In genomic region chr6:113681271-113681670, GRCm38 (mm10) we compare ENCODE assay signal across 7 mouse cellular contexts. TPM values are rescaled to one million over a fixed set of nuclear protein-coding genes. Genes with fewer than 3 reads are reported as not detected.
DNase-seq lines count a peak whose midpoint lies in the region; ATAC-seq and TF ChIP-seq lines count a peak whose summit lies in the region.

No protein-coding gene starts in this region.

- CTCF ChIA-PET in Patski (lab: Charles Lee) = interaction anchor here (0.8 to 1.6 kb wide), 7 partner anchors 15 to 50 kb away, joined by 3 to 8 read pairs (median 4); partner anchors contain the start of gene Irak2

- H3K4me3 ChIP-seq in hindbrain, embryonic 15.5 days = no peak overlapping the region
- H3K4me3 ChIP-seq in macrophage (ENCODE audit: inconsistent target) = no peak overlapping the region
- no peak overlapping the region for H3K4me3 ChIP-seq in small intestine, adult 2 months (ENCODE audit: low read depth, low read length)

- no peak for TF ChIP-seq CTCF in Patski (IDR thresholded peaks at IDR 0.05)
- peak; percentile 91; the same call in 1 of the 2 replicates for TF ChIP-seq CTCF in small intestine, adult 2 months (IDR thresholded peaks at IDR 0.05; ENCODE audit: extremely low read depth, insufficient read length, insufficient replicate concordance, low read depth, low read length)

- peak; percentile 79 for ATAC-seq in Patski
- peak; percentile 64 for ATAC-seq in cerebellum, adult (ENCODE audit: insufficient number of reproducible peaks, low FRiP score, low TSS enrichment)
- peak; percentile 56; the same call in 1 of the 2 replicates for ATAC-seq in hindbrain, embryonic 15.5 days (ENCODE audit: low FRiP score, low read depth)

- no peak overlapping the region for H3K4me2 ChIP-seq in hindbrain, embryonic 15.5 days

- H3K27me3 ChIP-seq in Patski = no peaks in the 10 kb centered on the region
- no peaks in the 10 kb centered on the region for H3K27me3 ChIP-seq in hindbrain, embryonic 15.5 days
- H3K27me3 ChIP-seq in small intestine, adult 2 months (ENCODE audit: control insufficient read depth, insufficient read depth, low read length) = no peaks in the 10 kb centered on the region

- peaks cover 10% of the 10 kb centered on the region; the same call in 1 of the 2 replicates for H3K79me2 ChIP-seq in macrophage (ENCODE audit: inconsistent target)

- TF ChIP-seq POLR2A in small intestine, adult 2 months (IDR thresholded peaks at IDR 0.05; ENCODE audit: low read depth, low read length) = peak; percentile 14; the same call in 1 of the 2 replicates

- in situ Hi-C loops in Patski (cut with MboI; ENCODE audit: low pct_unique_long_range_greater_than_20kb) = no loop called here

- POLR2A ChIA-PET in Patski (lab: Charles Lee) = no interaction called here

- H3K4me1 ChIP-seq in hindbrain, embryonic 15.5 days (replicated peaks) = no peaks in the 10 kb centered on the region
- H3K4me1 ChIP-seq in small intestine, adult 2 months (ENCODE audit: control insufficient read depth, insufficient read depth, insufficient read length, low read length) = peaks cover 7% of the 10 kb centered on the region; the same call in 1 of the 2 replicates

- 23% methylated on average over 4 of the region's 4 CpGs for WGBS in hindbrain, embryonic 15.5 days
- 2% methylated on average over 4 of the region's 4 CpGs for WGBS in macrophage (ENCODE audit: missing documents)
- WGBS in small intestine, adult 2 months = 12% methylated on average over 4 of the region's 4 CpGs

- no peaks in the 10 kb centered on the region for H3K36me3 ChIP-seq in hindbrain, embryonic 15.5 days
- peaks cover 51% of the 10 kb centered on the region for H3K36me3 ChIP-seq in macrophage (ENCODE audit: inconsistent target)
- peaks cover 77% of the 10 kb centered on the region for H3K36me3 ChIP-seq in small intestine, adult 2 months (ENCODE audit: control insufficient read depth, insufficient read depth, low read length)

- DNase-seq in Patski (ENCODE audit: low read depth, low spot score) = no peak
- DNase-seq in frontal cortex, adult 2 months (ENCODE audit: extremely low spot score in 1 of 2, low spot score in 1 of 2) = peak; percentile 55 to 90
- peak; percentile 72 to 91 for DNase-seq in layer of hippocampus, postnatal 25 days (ENCODE audit: extremely low spot score in 1 of 2, low spot score in 1 of 2)

- no peak overlapping the region for H3K27ac ChIP-seq in hindbrain, embryonic 15.5 days (replicated peaks)
- H3K27ac ChIP-seq in macrophage = peak overlapping the region; percentile 51
- H3K27ac ChIP-seq in small intestine, adult 2 months (ENCODE audit: insufficient read depth, low read depth, low read length) = peak overlapping the region; percentile 1; the same call in 1 of the 2 replicates

- H3K9ac ChIP-seq in hindbrain, embryonic 15.5 days = no peak overlapping the region

- no peaks in the 10 kb centered on the region for H3K9me3 ChIP-seq in hindbrain, embryonic 15.5 days

RNA-seq across cellular contexts. Expression of gene Tatdn2, which starts 15.6 kb away (rescaled TPM):
- polyA plus RNA-seq in Patski (2021) = 56.3 TPM
- 29.3 and 29.9 TPM in 2 replicates for polyA plus RNA-seq in frontal cortex, adult 2 months (2012; rRNA removed)
- 0.78 and 1.5 TPM in 2 replicates for polyA plus RNA-seq in hindbrain, embryonic 15.5 days (2015; fragmentation: Nextera tagmentation; extraction: Ambion mirVana)
- 10 to 100 TPM; 56.2 to 59.4 TPM for total RNA-seq in layer of hippocampus, postnatal 25 days (2021)
- 100 to 1,000 TPM in 25 of 26 experiments, 10 to 100 TPM in 1; 60.7 to 404 (median 167) TPM for total RNA-seq in macrophage (2018; cell fraction: chromatin; rRNA removed)
- total RNA-seq in macrophage (2018; cell fraction: cytosol; rRNA removed) = 10 to 100 TPM; 34.1 to 79.6 (median 45.1) TPM
- 100 to 1,000 TPM in 14 of 26 experiments, 10 to 100 TPM in 12; 68.7 to 260 (median 106) TPM for total RNA-seq in macrophage (2018; cell fraction: nucleus; rRNA removed)
- 31.1 to 76.3 TPM (median 53.5 TPM) in 3 replicates for polyA plus RNA-seq in macrophage (2018)
- 11.3 and 16.6 TPM in 2 replicates for polyA plus RNA-seq in small intestine, adult 2 months (2012; rRNA removed)

RNA-seq across cellular contexts. Expression of gene Ghrl, which starts 38.4 kb away (rescaled TPM):
- polyA plus RNA-seq in Patski (2021) (1.5 TPM), macrophage (2018) (not detected in 3 replicates)
- polyA plus RNA-seq in frontal cortex, adult 2 months (2012; rRNA removed) = 0.23 and 0.30 TPM in 2 replicates
- polyA plus RNA-seq in hindbrain, embryonic 15.5 days (2015; fragmentation: Nextera tagmentation; extraction: Ambion mirVana) = 0.71 and 0.78 TPM in 2 replicates
- under 1 TPM in 1 of 2 experiments, not detected in 1; 0.57 TPM for total RNA-seq in layer of hippocampus, postnatal 25 days (2021)
- total RNA-seq in macrophage (2018; cell fraction: chromatin; rRNA removed) = 10 to 100 TPM in 1 of 26 experiments, 1 to 10 TPM in 1, not detected in 24; 1.4 to 12.2 TPM
- total RNA-seq in macrophage (2018; cell fraction: cytosol; rRNA removed) = not detected
- 1 to 10 TPM in 5 of 26 experiments, not detected in 21; 2.2 to 5.5 (median 3.4) TPM for total RNA-seq in macrophage (2018; cell fraction: nucleus; rRNA removed)
- polyA plus RNA-seq in small intestine, adult 2 months (2012; rRNA removed) = 14.0 and 50.2 TPM in 2 replicates

RNA-seq across cellular contexts. Expression of gene Irak2, which starts 43.0 kb away (rescaled TPM):
- polyA plus RNA-seq in Patski (2021) = 34.6 TPM
- 31.3 and 34.9 TPM in 2 replicates for polyA plus RNA-seq in frontal cortex, adult 2 months (2012; rRNA removed)
- 2.9 and 3.6 TPM in 2 replicates for polyA plus RNA-seq in hindbrain, embryonic 15.5 days (2015; fragmentation: Nextera tagmentation; extraction: Ambion mirVana)
- 10 to 100 TPM; 16.9 to 21.9 TPM for total RNA-seq in layer of hippocampus, postnatal 25 days (2021)
- 100 to 1,000 TPM; 124 to 877 (median 414) TPM for total RNA-seq in macrophage (2018; cell fraction: chromatin; rRNA removed)
- total RNA-seq in macrophage (2018; cell fraction: cytosol; rRNA removed) = 100 to 1,000 TPM in 6 of 26 experiments, 10 to 100 TPM in 20; 31.3 to 188 (median 58.0) TPM
- total RNA-seq in macrophage (2018; cell fraction: nucleus; rRNA removed) = 100 to 1,000 TPM in 23 of 26 experiments, 10 to 100 TPM in 3; 76.4 to 499 (median 338) TPM
- polyA plus RNA-seq in macrophage (2018) = 37.2 to 60.7 TPM (median 44.6 TPM) in 3 replicates
- polyA plus RNA-seq in small intestine, adult 2 months (2012; rRNA removed) = 35.4 and 97.6 TPM in 2 replicates

RNA-seq across cellular contexts. Expression of gene Vhl, which starts 57.5 kb away (rescaled TPM):
- polyA plus RNA-seq in Patski (2021) (29.5 TPM), macrophage (2018) (9.9 to 17.1 TPM (median 13.7 TPM) in 3 replicates)
- 49.0 and 51.4 TPM in 2 replicates for polyA plus RNA-seq in frontal cortex, adult 2 months (2012; rRNA removed)
- polyA plus RNA-seq in hindbrain, embryonic 15.5 days (2015; fragmentation: Nextera tagmentation; extraction: Ambion mirVana) = 71.2 and 78.7 TPM in 2 replicates
- 10 to 100 TPM; 47.3 to 52.3 TPM for total RNA-seq in layer of hippocampus, postnatal 25 days (2021)
- 10 to 100 TPM in 4 of 26 experiments, 1 to 10 TPM in 22; 2.6 to 11.8 (median 7.7) TPM for total RNA-seq in macrophage (2018; cell fraction: chromatin; rRNA removed)
- 10 to 100 TPM in 23 of 26 experiments, 1 to 10 TPM in 3; 7.6 to 18.9 (median 14.0) TPM for total RNA-seq in macrophage (2018; cell fraction: cytosol; rRNA removed)
- 10 to 100 TPM in 17 of 26 experiments, 1 to 10 TPM in 9; 4.2 to 18.9 (median 11.0) TPM for total RNA-seq in macrophage (2018; cell fraction: nucleus; rRNA removed)
- 6.0 and 7.8 TPM in 2 replicates for polyA plus RNA-seq in small intestine, adult 2 months (2012; rRNA removed)

RNA-seq across cellular contexts. Expression of gene Sec13, which starts 59.3 kb away (rescaled TPM):
- polyA plus RNA-seq in Patski (2021) (181 TPM), macrophage (2018) (73.8 to 122 TPM (median 108 TPM) in 3 replicates)
- 93.8 and 111 TPM in 2 replicates for polyA plus RNA-seq in frontal cortex, adult 2 months (2012; rRNA removed)
- 200 TPM in 2 replicates for polyA plus RNA-seq in hindbrain, embryonic 15.5 days (2015; fragmentation: Nextera tagmentation; extraction: Ambion mirVana)
- 10 to 100 TPM; 73.9 to 78.5 TPM for total RNA-seq in layer of hippocampus, postnatal 25 days (2021)
- total RNA-seq in macrophage (2018; cell fraction: chromatin; rRNA removed) = 10 to 100 TPM; 24.7 to 76.2 (median 56.8) TPM
- 100 to 1,000 TPM in 9 of 26 experiments, 10 to 100 TPM in 17; 76.6 to 116 (median 92.1) TPM for total RNA-seq in macrophage (2018; cell fraction: cytosol; rRNA removed)
- total RNA-seq in macrophage (2018; cell fraction: nucleus; rRNA removed) = 10 to 100 TPM; 37.2 to 78.5 (median 53.0) TPM
- 168 and 249 TPM in 2 replicates for polyA plus RNA-seq in small intestine, adult 2 months (2012; rRNA removed)
